Mouse (Mus musculus) brain, embryonic 18.5 days (tissue): ENCODE data around the gene Snx1.

Experiments used
- DNase-seq: peaks from one replicate; pipeline ENCODE4 v3.0.0-alpha.2; 2012; ENCODE audit warnings: low read depth, low spot score

The Snx1 gene

GRCm38 (mm10) chr9:66051493-66051892 is 74.9 kb downstream of the Snx1 start:
- no peak for DNase-seq

- DNase-seq = no peak
Observed at GRCm38 (mm10) chr9:66049931-66050601, 76.3 kb downstream of the Snx1 start.

GRCm38 (mm10) chr9:66043241-66043640 is 83.1 kb downstream of the Snx1 start:
- no peak for DNase-seq

- DNase-seq = no peak
Observed at GRCm38 (mm10) chr9:66042331-66042730, 84.1 kb downstream of the Snx1 start.

- DNase-seq = no peak
Observed at GRCm38 (mm10) chr9:66040801-66041200, 85.6 kb downstream of the Snx1 start.

- DNase-seq = no peak
Observed at GRCm38 (mm10) chr9:66039290-66039689, 87.1 kb downstream of the Snx1 start.

GRCm38 (mm10) chr9:66038581-66038980 is 87.8 kb downstream of the Snx1 start:
- no peak for DNase-seq
